Mouse (Mus musculus) kidney, embryonic 14.5 days (tissue): ENCODE data around the gene Upf2. TPM values are rescaled to one million over a fixed set of nuclear protein-coding genes. Genes with fewer than 3 reads are reported as not detected.
"Not testable (repeated sequence)": the region's sequence is repeated elsewhere in the genome, so short reads cannot be mapped to it uniquely, and the experiment has no call there.

Experiments used
- ATAC-seq: fragments of 200-750 bp; cut with Nextera tagmentation; 2 replicates; pipeline ENCODE4 v1.8.0; 2017; ENCODE audit warnings: moderate number of reproducible peaks, mild to moderate bottlenecking, moderate TSS enrichment, moderate library complexity; ENCODE audit not compliant: low FRiP score, low TSS enrichment
- H3K27ac ChIP-seq: fragments of 300-500 bp; sonication (generic); 2 replicates; pipeline ENCODE4 v1.5.1; 2014; ENCODE audit warnings: low read depth, mild to moderate bottlenecking, low read length, moderate library complexity, mixed read lengths
- H3K27me3 ChIP-seq: fragments of 300-500 bp; sonication (generic); 2 replicates; pipeline ENCODE4 v1.6.1; 2014; ENCODE audit warnings: mild to moderate bottlenecking, low read length; ENCODE audit not compliant: control insufficient read depth, insufficient read depth
- H3K36me3 ChIP-seq: fragments of 300-500 bp; sonication (generic); 2 replicates; pipeline ENCODE4 v1.6.1; 2014; ENCODE audit warnings: low read length, mixed read lengths; ENCODE audit not compliant: control insufficient read depth, insufficient read depth
- H3K4me1 ChIP-seq: fragments of 300-500 bp; sonication (generic); 2 replicates; pipeline ENCODE4 v1.6.1; 2014; ENCODE audit warnings: low read length, mixed read lengths; ENCODE audit not compliant: control insufficient read depth, insufficient read depth
- H3K4me2 ChIP-seq: fragments of 300-500 bp; sonication (generic); replicated peaks from 2 replicates; pipeline ENCODE4 v1.6.1; 2014; ENCODE audit warnings: low read depth, mild to moderate bottlenecking, low read length
- H3K4me3 ChIP-seq: fragments of 300-500 bp; sonication (generic); 2 replicates; pipeline ENCODE4 v1.5.1; 2014; ENCODE audit warnings: mild to moderate bottlenecking, low read length
- H3K9ac ChIP-seq: fragments of 300-500 bp; sonication (generic); 2 replicates; pipeline ENCODE4 v1.6.1; 2014; ENCODE audit warnings: low read depth, mild to moderate bottlenecking, low read length, moderate library complexity
- H3K9me3 ChIP-seq: fragments of 300-500 bp; sonication (generic); 2 replicates; pipeline ENCODE4 v1.6.1; 2016; ENCODE audit warnings: low read length; ENCODE audit not compliant: control insufficient read depth
- WGBS: fragments of 180-500 bp; shearing (Covaris S2); extraction: QIAGEN DNeasy Blood & Tissue Kit; methylation state at CpG from one replicate; pipeline ENCODE4 v1.1.7; 2014; 5-methylcytosine and 5-hydroxymethylcytosine counted together
- polyA plus RNA-seq: library from polyadenylated mRNA; unstranded; fragments of >200 nt; fragmentation: Nextera tagmentation; extraction: Ambion mirVana; gene quantifications from 2 replicates; pipeline ENCODE4 v1.2.1, GENCODE M21; 2014

Gene Upf2
- polyA plus RNA-seq, 1 experiment from 2014 or later, result 12.1 TPM

DNA sequence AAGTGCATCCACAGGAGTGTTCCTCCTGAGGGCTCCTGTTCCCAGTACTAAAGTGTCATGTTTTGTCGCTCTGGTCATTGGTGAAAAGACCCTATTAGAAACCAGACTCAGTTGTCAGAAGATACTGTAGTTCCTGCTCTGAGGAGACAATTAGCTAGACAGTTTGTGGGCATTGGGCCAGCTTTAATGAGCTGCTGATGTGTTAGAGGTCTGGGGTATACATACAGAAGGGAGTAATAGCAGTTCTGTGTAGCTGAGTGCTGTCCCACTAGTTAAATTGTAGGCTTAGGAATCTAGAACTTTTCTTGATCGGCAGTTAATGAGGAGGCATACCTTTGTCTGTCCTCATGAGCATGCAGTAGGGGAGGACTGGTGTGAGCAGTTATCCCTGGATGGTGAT is 11.0 kb downstream of the Upf2 start:
- 92% methylated on average over 2 of the region's 2 CpGs for WGBS
- Histone ChIP-seq H3K9ac (no peak overlapping the region), H3K27ac (no peak overlapping the region), H3K9me3 (no peaks in the 10 kb centered on the region), H3K27me3 (no peaks in the 10 kb centered on the region), H3K4me2 (no peak overlapping the region), H3K36me3 (peaks cover 53% of the 10 kb centered on the region), H3K4me3 (no peak overlapping the region), H3K4me1 (no peaks in the 10 kb centered on the region)
- ATAC-seq, result no peak

- H3K4me3 ChIP-seq, H3K9me3 ChIP-seq, H3K4me2 ChIP-seq, ATAC-seq, H3K27me3 ChIP-seq, H3K27ac ChIP-seq, H3K4me1 ChIP-seq, H3K9ac ChIP-seq: not testable (repeated sequence)
- H3K36me3 ChIP-seq, result peaks cover 39% of the 10 kb centered on the region
- 89% methylated on average over 4 of the region's 4 CpGs for whole genome bisulfite sequencing
Observed at GRCm38 (mm10) chr2:5963729-5964128, 12.5 kb downstream of the Upf2 start.

DNA sequence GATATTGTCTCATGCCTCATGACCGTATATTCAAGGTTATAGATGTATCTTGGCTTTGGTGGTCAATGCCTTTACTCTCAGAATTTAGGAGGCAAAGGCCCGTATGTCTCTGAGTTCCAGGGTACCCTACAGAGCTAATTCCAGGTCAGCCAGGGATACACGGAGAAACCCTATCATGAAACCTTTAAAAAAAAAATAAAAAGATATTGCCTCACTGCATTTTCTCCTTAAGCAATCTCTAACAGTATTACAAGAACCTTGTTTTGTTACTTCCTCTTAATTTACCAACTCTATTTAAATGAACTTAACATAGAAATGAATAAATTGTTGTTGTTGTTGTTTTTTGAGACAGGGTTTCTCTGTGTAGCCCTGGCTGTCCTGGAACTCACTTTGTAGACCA is 14.7 kb downstream of the Upf2 start:
- no peak overlapping the region for H3K9ac ChIP-seq
- WGBS, result 95% methylated on average over 3 of the region's 3 CpGs
- H3K27ac ChIP-seq, result no peak overlapping the region
- no peaks in the 10 kb centered on the region for H3K27me3 ChIP-seq
- no peak overlapping the region for H3K4me2 ChIP-seq
- ATAC-seq, result no peak
- peaks cover 27% of the 10 kb centered on the region for H3K36me3 ChIP-seq
- H3K4me1 ChIP-seq, result no peaks in the 10 kb centered on the region
- H3K4me3 ChIP-seq, result no peak overlapping the region
- no peaks in the 10 kb centered on the region for H3K9me3 ChIP-seq

DNA sequence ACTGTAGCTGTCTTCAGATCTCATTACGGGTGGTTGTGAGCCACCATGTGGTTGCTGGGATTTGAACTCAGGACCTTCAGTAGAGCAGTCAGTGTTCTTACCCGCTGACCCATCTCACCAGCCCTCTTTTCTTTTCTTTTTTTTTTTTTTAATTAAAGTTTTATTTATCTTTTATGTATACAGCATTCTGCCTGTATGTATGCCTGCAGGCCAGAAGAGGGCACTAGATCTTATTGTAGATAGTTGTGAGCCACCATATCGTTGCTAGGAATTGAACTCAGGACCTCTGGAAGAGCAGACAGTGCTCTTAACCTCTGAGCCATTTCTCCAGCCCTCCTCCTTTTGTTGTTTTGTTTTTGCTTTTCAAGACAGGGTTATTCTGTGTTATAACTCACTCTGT is 19.4 kb downstream of the Upf2 start:
- not testable (repeated sequence) for H3K27me3 ChIP-seq, H3K9ac ChIP-seq
- 90% methylated on average over 3 of the region's 3 CpGs for WGBS

GRCm38 (mm10) chr2:5977532-5977931 is 26.3 kb downstream of the Upf2 start:
- Histone ChIP-seq H3K27me3 (no peaks in the 10 kb centered on the region), H3K4me2 (no peak overlapping the region), H3K4me3 (no peak overlapping the region), H3K4me1 (no peaks in the 10 kb centered on the region), H3K36me3 (peaks cover 54% of the 10 kb centered on the region; the same call in 1 of the 2 replicates), H3K27ac (no peak overlapping the region), H3K9ac (no peak overlapping the region), H3K9me3 (no peaks in the 10 kb centered on the region)
- no peak for ATAC-seq
- 90% methylated on average over 4 of the region's 4 CpGs for WGBS

More for the DNA sequence above, 19.4 kb downstream of the Upf2 start:
- H3K4me1 ChIP-seq, H3K9me3 ChIP-seq, H3K4me2 ChIP-seq, H3K4me3 ChIP-seq, ATAC-seq, H3K27ac ChIP-seq: not testable (repeated sequence)
- peaks cover 17% of the 10 kb centered on the region; the same call in 1 of the 2 replicates for H3K36me3 ChIP-seq

- no peak overlapping the region for H3K4me3 ChIP-seq
- H3K4me1 ChIP-seq, result no peaks in the 10 kb centered on the region
- no peak overlapping the region for H3K27ac ChIP-seq
- WGBS, result 18% methylated on average over 5 of the region's 5 CpGs
- no peak overlapping the region for H3K9ac ChIP-seq
- H3K9me3 ChIP-seq, result 0 out of 2 replicates have a peak, but pooled peaks cover 2% of the 10 kb centered on the region
- peaks cover 16% of the 10 kb centered on the region; the same call in 1 of the 2 replicates for H3K36me3 ChIP-seq
- no peak overlapping the region for H3K4me2 ChIP-seq
- no peak for ATAC-seq
- no peaks in the 10 kb centered on the region for H3K27me3 ChIP-seq
Observed at GRCm38 (mm10) chr2:5995538-5995937, 44.3 kb downstream of the Upf2 start.

- Histone ChIP-seq H3K9ac (no peak overlapping the region), H3K4me3 (no peak overlapping the region), H3K36me3 (peaks cover 13% of the 10 kb centered on the region), H3K27me3 (no peaks in the 10 kb centered on the region), H3K4me2 (no peak overlapping the region), H3K9me3 (0 out of 2 replicates have a peak, but pooled peaks cover 2% of the 10 kb centered on the region), H3K27ac (no peak overlapping the region), H3K4me1 (0 out of 2 replicates have a peak, but pooled peaks cover 3% of the 10 kb centered on the region)
- no peak for ATAC-seq
- 84% methylated on average over 3 of the region's 3 CpGs for WGBS
Observed at GRCm38 (mm10) chr2:6003949-6004348, 52.7 kb downstream of the Upf2 start.

- Histone ChIP-seq H3K27me3 (no peaks in the 10 kb centered on the region), H3K36me3 (peaks cover 14% of the 10 kb centered on the region), H3K4me1 (no peaks in the 10 kb centered on the region), H3K4me3 (no peak overlapping the region), H3K27ac (no peak overlapping the region), H3K9ac (no peak overlapping the region), H3K9me3 (no peaks in the 10 kb centered on the region), H3K4me2 (no peak overlapping the region)
- no peak for ATAC-seq
- WGBS, result 87% methylated on average over 5 of the region's 5 CpGs
Observed at GRCm38 (mm10) chr2:6014532-6014931, 63.3 kb downstream of the Upf2 start.

- not testable (repeated sequence) for ATAC-seq, H3K27me3 ChIP-seq, H3K9me3 ChIP-seq, H3K27ac ChIP-seq, H3K4me1 ChIP-seq, H3K4me3 ChIP-seq, H3K9ac ChIP-seq, H3K4me2 ChIP-seq
- peaks cover 17% of the 10 kb centered on the region for H3K36me3 ChIP-seq
- WGBS, result 92% methylated on average over 6 of the region's 6 CpGs
Observed at GRCm38 (mm10) chr2:6015182-6015581, 63.9 kb downstream of the Upf2 start.
